Mouse (Mus musculus) frontal cortex, adult 2 months (tissue): ENCODE results near the gene Ebf4. TPM values are rescaled to one million over a fixed set of nuclear protein-coding genes. Genes with fewer than 3 reads are reported as not detected.
A peak's percentile ranks its signal among the peaks of the same experiment; 100 is the strongest.

Source experiments
- DNase-seq, 2 experiments: peaks; one replicate each; pipeline ENCODE4 v3.0.0; 2022; ENCODE audit warnings: low spot score in 1 of 2; ENCODE audit errors: extremely low spot score in 1 of 2
- polyA plus RNA-seq: library from polyadenylated mRNA; depleted of rRNA; stranded (reverse); fragments of >200 nt; gene quantifications from 2 replicates; pipeline ENCODE4 v1.2.3, GENCODE M21; 2012

The Ebf4 gene
- polyA plus RNA-seq, 1 experiment = 12.8 TPM

GRCm38 (mm10) chr2:130294218-130294935 is 592 bp upstream of the Ebf4 start:
- DNase-seq = no peak

GRCm38 (mm10) chr2:130295331-130296133 is 563 bp downstream of the Ebf4 start:
- DNase-seq = peak in 1 of 2 experiments; percentile 45

GRCm38 (mm10) chr2:130296134-130296745 is 1.3 kb downstream of the Ebf4 start:
- DNase-seq = no peak

DNA sequence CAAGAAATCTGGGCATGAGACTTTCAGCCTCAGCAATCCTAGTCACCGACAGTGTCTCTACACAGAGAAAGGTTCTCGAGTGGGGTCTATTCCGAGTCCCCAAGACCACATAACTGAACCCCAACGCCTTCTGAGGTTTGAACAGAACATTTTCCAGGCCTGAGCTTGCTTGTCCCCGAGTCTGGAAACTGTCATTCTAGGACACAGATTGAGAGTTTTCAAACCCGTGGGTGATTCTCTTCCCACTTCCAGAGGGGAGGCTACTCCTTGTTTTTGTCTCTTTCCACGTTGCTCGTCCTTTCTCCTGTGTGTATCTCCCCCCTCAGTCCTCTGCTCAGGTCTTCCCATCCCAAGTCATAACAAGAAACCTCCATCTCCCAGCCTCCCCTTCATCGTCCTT is 2.6 kb downstream of the Ebf4 start:
- no peak for DNase-seq

- no peak for DNase-seq
Observed at GRCm38 (mm10) chr2:130303014-130303413, 8.0 kb downstream of the Ebf4 start.

GRCm38 (mm10) chr2:130327057-130327456 is 32.1 kb downstream of the Ebf4 start:
- no peak for DNase-seq

GRCm38 (mm10) chr2:130329502-130329901 is 34.5 kb downstream of the Ebf4 start:
- DNase-seq = no peak

GRCm38 (mm10) chr2:130335112-130335511 is 40.1 kb downstream of the Ebf4 start:
- DNase-seq = no peak

DNA sequence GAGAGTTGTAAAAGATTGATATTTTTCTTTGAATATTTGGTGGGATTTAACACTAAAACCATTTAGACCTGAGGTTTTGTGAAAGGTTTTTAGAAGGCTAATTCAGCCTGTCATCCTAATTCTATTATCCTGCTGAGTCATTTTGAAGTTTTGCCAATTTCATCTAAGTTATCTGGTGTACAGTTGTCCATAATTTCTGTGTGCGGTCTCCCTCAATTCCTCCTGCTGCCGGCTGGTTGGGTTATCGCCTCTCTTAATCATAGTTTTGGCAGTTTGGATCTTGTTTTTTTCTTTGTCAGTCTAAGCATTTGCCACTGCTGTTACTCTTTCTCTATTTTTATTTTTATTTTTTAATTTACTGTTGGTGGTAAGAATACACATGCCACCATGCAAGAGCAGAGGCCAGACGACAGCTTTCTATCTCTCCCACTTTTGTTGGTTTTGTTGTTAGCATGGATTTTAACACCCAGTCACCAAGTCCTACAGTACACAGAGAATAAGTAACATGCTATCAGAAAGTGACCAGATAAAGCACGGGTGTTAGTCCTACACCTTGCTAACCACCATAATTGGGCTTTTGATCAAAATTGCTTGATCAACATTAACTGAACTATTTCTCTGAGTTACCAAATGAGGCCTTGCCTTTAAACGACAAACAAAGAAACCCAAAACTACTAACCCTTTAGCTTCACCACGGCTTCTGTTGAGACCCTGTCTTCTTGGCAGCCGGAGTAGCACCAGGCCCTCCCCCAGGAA is 45.7 kb downstream of the Ebf4 start:
- no peak for DNase-seq

- no peak for DNase-seq
Observed at GRCm38 (mm10) chr2:130341220-130341580, 46.2 kb downstream of the Ebf4 start.

DNA sequence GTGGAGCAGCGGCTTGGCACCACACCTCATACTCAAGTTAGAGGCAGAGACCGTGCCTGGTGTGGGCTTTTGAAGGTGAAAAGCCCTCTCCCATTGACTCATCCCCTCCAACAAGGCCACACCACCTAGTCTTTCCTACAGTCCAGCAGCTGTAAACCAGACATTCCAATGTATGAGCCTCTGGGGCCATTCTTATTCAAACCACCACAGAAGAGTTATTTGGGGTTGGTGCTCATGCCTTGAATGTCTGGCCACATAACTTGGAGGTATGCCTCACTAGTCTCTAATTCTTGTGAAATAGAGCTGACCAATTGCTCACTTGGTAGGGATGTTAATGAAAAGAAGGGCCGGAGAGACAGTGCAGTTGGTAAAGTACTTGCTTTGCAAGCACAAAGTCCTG is 55.4 kb downstream of the Ebf4 start:
- no peak for DNase-seq

- peak in 1 of 2 experiments; percentile 37 for DNase-seq
Observed at GRCm38 (mm10) chr2:130351758-130352339, 56.9 kb downstream of the Ebf4 start.

GRCm38 (mm10) chr2:130353411-130353810 is 58.4 kb downstream of the Ebf4 start:
- DNase-seq = no peak

GRCm38 (mm10) chr2:130353889-130354288 is 58.9 kb downstream of the Ebf4 start:
- DNase-seq = no peak

DNA sequence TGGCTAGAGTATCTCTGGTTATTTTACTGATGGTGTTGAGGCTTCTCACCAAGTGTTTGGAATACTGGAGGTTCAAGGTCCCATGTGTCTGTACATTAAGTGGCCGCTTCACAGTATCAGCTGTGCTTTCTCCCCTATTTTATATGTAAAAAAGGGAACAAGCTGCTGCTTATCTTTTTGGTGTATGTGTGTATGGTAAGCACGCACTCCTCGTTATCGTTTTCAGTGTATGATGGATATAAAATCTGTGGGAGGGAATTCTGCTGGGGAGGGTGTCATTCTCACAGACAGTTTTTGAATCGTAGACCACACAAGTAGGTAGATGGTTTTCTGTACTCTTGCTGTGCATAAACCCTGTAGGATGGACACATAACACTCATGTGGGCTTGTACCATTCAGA is 62.6 kb downstream of the Ebf4 start:
- no peak for DNase-seq

- DNase-seq = no peak
Observed at GRCm38 (mm10) chr2:130358852-130359251, 63.9 kb downstream of the Ebf4 start.

DNA sequence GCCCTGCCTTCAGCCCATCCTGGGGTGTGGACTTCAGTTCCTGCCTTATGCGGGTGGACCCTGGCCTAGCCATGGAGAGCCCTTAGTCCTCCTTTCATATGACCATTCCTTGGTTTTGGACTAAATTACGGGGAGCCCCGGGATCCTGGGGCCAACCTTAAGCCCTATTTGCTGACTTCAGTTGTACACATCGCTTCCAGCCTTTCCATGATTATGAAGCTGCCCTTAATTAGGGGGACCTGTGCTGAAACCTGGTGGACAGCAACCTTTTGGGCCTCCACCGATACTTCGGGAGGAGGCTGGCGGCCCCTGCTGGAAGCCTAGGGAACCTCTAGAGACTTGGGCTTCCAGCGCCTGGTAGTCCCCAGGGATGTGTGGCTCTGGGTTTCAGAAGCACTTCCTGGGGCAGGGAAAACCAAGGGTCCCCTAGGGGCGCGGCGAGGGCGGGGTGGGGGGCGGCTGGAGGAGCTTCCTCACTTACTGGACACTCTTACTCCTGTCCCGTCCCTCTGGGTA is 67.6 kb downstream of the Ebf4 start:
- DNase-seq = peak in 1 of 2 experiments; percentile 63

DNA sequence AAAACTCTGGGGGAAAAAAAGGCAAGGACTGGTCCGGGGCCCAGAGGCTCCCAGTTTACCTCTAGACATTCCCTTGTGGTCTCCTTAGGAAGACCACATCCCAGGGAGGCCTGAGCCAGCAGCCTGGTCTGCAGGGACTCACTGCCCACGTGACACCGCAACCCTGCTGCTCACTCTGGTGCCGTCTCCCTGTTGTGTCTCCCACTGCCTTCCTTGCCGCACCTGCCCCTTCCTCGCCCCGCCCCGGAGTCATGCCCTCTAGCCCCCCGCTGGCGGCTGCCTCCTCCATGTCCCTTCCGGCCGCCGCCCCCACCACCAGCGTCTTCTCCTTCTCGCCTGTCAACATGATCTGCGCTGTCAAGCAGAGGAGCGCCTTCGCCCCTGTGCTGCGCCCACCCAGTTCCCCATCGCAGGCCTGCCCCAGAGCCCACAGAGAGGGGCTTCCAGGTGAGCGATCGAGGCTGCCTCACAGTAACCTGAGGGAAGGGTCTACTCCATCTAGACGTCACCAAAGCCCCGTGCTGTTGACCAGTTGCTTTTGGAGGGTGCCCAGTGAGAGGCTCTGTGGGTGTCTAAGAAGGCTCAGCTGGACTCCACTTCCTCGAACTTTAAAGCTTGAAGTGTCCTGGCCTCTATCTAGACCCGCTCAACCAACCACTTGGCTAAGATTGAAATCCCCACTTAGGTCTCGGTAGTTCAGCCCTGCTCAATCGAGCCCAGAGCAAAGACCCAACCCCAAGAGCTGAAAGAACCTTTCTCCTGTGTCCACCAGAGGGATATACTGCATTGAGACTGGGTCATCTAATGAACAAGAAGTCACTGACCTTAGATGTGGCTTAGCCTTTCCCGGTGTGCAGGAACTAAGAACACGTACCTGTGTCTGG is 70.5 kb downstream of the Ebf4 start:
- DNase-seq = no peak

- DNase-seq = no peak
Observed at GRCm38 (mm10) chr2:130367386-130367785, 72.4 kb downstream of the Ebf4 start.
